Mouse (Mus musculus) limb, embryonic 14.5 days (tissue): ENCODE results near the gene Mfsd2a. TPM values are rescaled to one million over a fixed set of nuclear protein-coding genes. Genes with fewer than 3 reads are reported as not detected.

Experiments used
- ATAC-seq: fragments of 200-750 bp; cut with Nextera tagmentation; 2 replicates; pipeline ENCODE4 v1.8.0; 2017; ENCODE audit warnings: low read depth, moderate number of reproducible peaks, moderate TSS enrichment; ENCODE audit not compliant: low FRiP score
- DNase-seq: peaks from one replicate; pipeline ENCODE4 v3.0.0-alpha.2; 2015; ENCODE audit warnings: low spot score
- H3K27ac ChIP-seq: fragments of 300-500 bp; sonication (generic); replicated peaks from 2 replicates; pipeline ENCODE4 v1.5.1; 2014; ENCODE audit warnings: low read depth, mild to moderate bottlenecking, low read length, moderate library complexity, mixed read lengths
- H3K27me3 ChIP-seq: fragments of 300-500 bp; sonication (generic); 2 replicates; pipeline ENCODE4 v1.6.1; 2014; ENCODE audit warnings: low read length, mixed read lengths; ENCODE audit not compliant: control insufficient read depth, insufficient read depth
- H3K36me3 ChIP-seq: fragments of 300-500 bp; sonication (generic); 2 replicates; pipeline ENCODE4 v1.6.1; 2014; ENCODE audit warnings: mild to moderate bottlenecking, low read length, moderate library complexity, mixed read lengths; ENCODE audit not compliant: control insufficient read depth, insufficient read depth
- H3K4me1 ChIP-seq: fragments of 300-500 bp; sonication (generic); 2 replicates; pipeline ENCODE4 v1.6.1; 2014; ENCODE audit warnings: antibody characterized with exemption, low read length, mixed read lengths; ENCODE audit not compliant: control insufficient read depth, insufficient read depth
- H3K4me2 ChIP-seq: fragments of 300-500 bp; sonication (generic); replicated peaks from 2 replicates; pipeline ENCODE4 v1.6.1; 2014; ENCODE audit warnings: low read depth, mild to moderate bottlenecking, low read length, moderate library complexity; ENCODE audit not compliant: severe bottlenecking
- H3K4me3 ChIP-seq: fragments of 300-500 bp; sonication (generic); replicated peaks from 2 replicates; pipeline ENCODE4 v1.5.1; 2014; ENCODE audit warnings: low read length
- H3K9ac ChIP-seq: fragments of 300-500 bp; sonication (generic); 2 replicates; pipeline ENCODE4 v1.6.1; 2014; ENCODE audit warnings: mild to moderate bottlenecking, low read depth, low read length, moderate library complexity; ENCODE audit not compliant: severe bottlenecking
- H3K9me3 ChIP-seq: fragments of 300-500 bp; sonication (generic); 2 replicates; pipeline ENCODE4 v1.6.1; 2016; ENCODE audit warnings: low read length; ENCODE audit not compliant: control insufficient read depth
- POLR2A ChIP-seq: fragments of 200-500 bp; IDR thresholded peaks from 2 replicates; pipeline ENCODE4 v1.8.0; 2012; ENCODE audit warnings: inconsistent platforms, mild to moderate bottlenecking, moderate library complexity, borderline replicate concordance; ENCODE audit not compliant: insufficient read depth, insufficient read length; ENCODE audit errors: extremely low read depth
- WGBS: fragments of 180-500 bp; shearing (Covaris S2); extraction: QIAGEN DNeasy Blood & Tissue Kit; methylation state at CpG from one replicate; pipeline ENCODE4 v1.1.7; 2014; 5-methylcytosine and 5-hydroxymethylcytosine counted together
- polyA plus RNA-seq, 2 experiments: library from polyadenylated mRNA; depleted of rRNA in 1 of 2; stranded (reverse) in 1 of 2; unstranded in 1 of 2; fragments of >200 nt; fragmentation: Nextera tagmentation in 1 of 2; extraction: Ambion mirVana in 1 of 2; gene quantifications; 2 replicates each; pipeline versions ENCODE4 v1.2.1 to v1.2.3; 2012 to 2014

The Mfsd2a gene
- polyA plus RNA-seq, 2 experiments: 9.3 to 13.1 TPM

DNA sequence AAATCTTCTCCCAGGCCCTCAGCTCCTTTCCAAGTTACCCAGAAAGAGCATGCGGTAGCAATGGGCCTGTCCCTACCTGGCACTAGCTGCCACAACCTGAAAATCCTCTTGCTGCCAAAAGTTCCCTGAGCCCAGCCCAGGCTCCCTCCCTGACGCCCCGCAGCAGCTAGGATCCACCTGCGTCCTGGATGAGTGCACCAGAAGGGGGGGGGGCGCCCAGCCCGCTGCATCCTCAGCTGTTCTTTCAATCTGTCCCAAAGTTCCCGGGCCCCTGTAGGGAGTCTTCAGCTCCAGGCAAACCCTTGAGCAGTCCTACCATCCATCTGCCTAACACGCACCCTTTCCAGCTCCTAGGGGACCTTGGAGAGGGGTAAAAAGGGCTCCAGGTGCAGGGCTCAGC, 1.2 kb downstream of the Mfsd2a start:
- DNase-seq: no peak
- Histone ChIP-seq H3K4me2 (peak overlapping the region; percentile 99), H3K36me3 (no peaks in the 10 kb centered on the region), H3K9ac (peak overlapping the region; percentile 65), H3K4me3 (peak overlapping the region; percentile 62), H3K27me3 (no peaks in the 10 kb centered on the region), H3K9me3 (no peaks in the 10 kb centered on the region), H3K4me1 (peaks cover 36% of the 10 kb centered on the region), H3K27ac (no peak overlapping the region)
- TF ChIP-seq POLR2A: no peak
- ATAC-seq: no peak
- 5% methylated on average over 7 of the region's 8 CpGs for WGBS

GRCm38 (mm10) chr4:122958491-122959031, 2.4 kb downstream of the Mfsd2a start:
- no peak overlapping the region for H3K27ac ChIP-seq
- ATAC-seq: no peak
- no peaks in the 10 kb centered on the region for H3K27me3 ChIP-seq
- H3K4me1 ChIP-seq: peaks cover 40% of the 10 kb centered on the region
- no peak for DNase-seq
- H3K9me3 ChIP-seq: no peaks in the 10 kb centered on the region
- no peak for TF ChIP-seq POLR2A
- 85% methylated on average over 6 of the region's 6 CpGs for WGBS
- H3K4me3 ChIP-seq: no peak overlapping the region
- no peak overlapping the region for H3K9ac ChIP-seq
- no peaks in the 10 kb centered on the region for H3K36me3 ChIP-seq
- 0 out of 2 replicates have a peak overlapping the region, but pooled peaks have one; percentile 4 for H3K4me2 ChIP-seq

GRCm38 (mm10) chr4:122956301-122956700, 4.7 kb downstream of the Mfsd2a start:
- DNase-seq (no peak), ATAC-seq (no peak)
- no peaks in the 10 kb centered on the region for H3K9me3 ChIP-seq
- H3K9ac ChIP-seq: no peak overlapping the region
- no peak overlapping the region for H3K4me2 ChIP-seq
- H3K27ac ChIP-seq: no peak overlapping the region
- no peaks in the 10 kb centered on the region for H3K27me3 ChIP-seq
- TF ChIP-seq POLR2A: no peak
- WGBS: 88% methylated on average over 4 of the region's 6 CpGs
- no peak overlapping the region for H3K4me3 ChIP-seq
- peaks cover 32% of the 10 kb centered on the region for H3K4me1 ChIP-seq
- 0 out of 2 replicates have a peak, but pooled peaks cover 8% of the 10 kb centered on the region for H3K36me3 ChIP-seq

- peaks cover 30% of the 10 kb centered on the region for H3K4me1 ChIP-seq
- 0 out of 2 replicates have a peak overlapping the region, but pooled peaks have one; percentile 39 for H3K27ac ChIP-seq
- H3K36me3 ChIP-seq: peaks cover 15% of the 10 kb centered on the region; the same call in 1 of the 2 replicates
- ATAC-seq (peak; percentile 91), DNase-seq (peak; percentile 91)
- WGBS: 5% methylated on average over 17 of the region's 17 CpGs
- peak overlapping the region; percentile 9; the same call in 1 of the 2 replicates for H3K4me3 ChIP-seq
- no peak overlapping the region for H3K9ac ChIP-seq
- no peaks in the 10 kb centered on the region for H3K9me3 ChIP-seq
- peak overlapping the region; percentile 33 for H3K4me2 ChIP-seq
- no peaks in the 10 kb centered on the region for H3K27me3 ChIP-seq
- peak; percentile 40; the same call in 1 of the 2 replicates for TF ChIP-seq POLR2A
Observed at GRCm38 (mm10) chr4:122955412-122956136, 5.4 kb downstream of the Mfsd2a start.

DNA sequence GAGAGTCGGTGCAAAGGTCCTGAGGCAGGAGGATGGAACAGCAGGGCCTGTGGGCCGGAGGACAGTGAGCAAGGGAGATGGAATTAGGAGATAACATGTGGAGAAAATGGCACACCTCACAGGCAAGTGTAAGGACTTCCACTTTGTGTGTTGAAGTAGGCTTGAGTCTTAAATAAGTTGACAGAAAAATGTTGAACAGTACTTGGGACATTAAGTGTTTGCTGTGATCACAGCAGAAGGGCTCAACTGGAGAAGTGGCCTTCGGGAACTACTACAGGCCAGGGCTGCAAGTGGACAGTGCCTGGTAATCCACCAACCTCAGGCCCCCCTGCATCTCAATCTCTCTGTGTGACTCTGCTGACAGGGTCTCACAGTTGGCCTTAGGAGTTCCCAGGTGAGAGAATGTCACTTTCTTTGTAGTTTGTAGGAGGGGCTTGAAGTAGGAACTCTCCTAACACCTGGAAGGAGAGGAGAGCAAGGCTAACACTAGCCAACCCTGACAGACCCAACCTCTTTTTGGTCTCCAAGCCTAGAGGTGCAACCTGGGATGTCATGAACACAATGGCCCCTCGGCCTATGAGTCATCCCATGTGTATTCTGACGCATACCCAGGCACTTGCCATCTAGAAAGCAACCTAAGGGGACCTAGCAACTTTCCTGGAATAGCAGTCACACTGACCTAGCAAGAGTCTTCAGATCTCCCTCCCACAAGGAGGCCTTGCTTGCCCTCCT, 6.1 kb downstream of the Mfsd2a start:
- WGBS: 70% methylated on average over 4 of the region's 5 CpGs
- H3K4me3 ChIP-seq: 0 out of 2 replicates have a peak overlapping the region, but pooled peaks have one; percentile 9
- H3K9me3 ChIP-seq: no peaks in the 10 kb centered on the region
- H3K9ac ChIP-seq: no peak overlapping the region
- DNase-seq (no peak), ATAC-seq (peak; percentile 17; the same call in 1 of the 2 replicates)
- no peak for TF ChIP-seq POLR2A
- H3K4me1 ChIP-seq: peaks cover 28% of the 10 kb centered on the region
- 0 out of 2 replicates have a peak overlapping the region, but pooled peaks have one; percentile 29 for H3K27ac ChIP-seq
- H3K36me3 ChIP-seq: peaks cover 20% of the 10 kb centered on the region; the same call in 1 of the 2 replicates
- H3K27me3 ChIP-seq: no peaks in the 10 kb centered on the region
- H3K4me2 ChIP-seq: peak overlapping the region; percentile 33
